Comparison of ENCODE assay signal across 8 mouse cellular contexts in genomic region chr7:24133996-24134828, GRCm38 (mm10). TPM values are rescaled to one million over a fixed set of nuclear protein-coding genes. Genes with fewer than 3 reads are reported as not detected.
DNase-seq lines count a peak whose midpoint lies in the region; ATAC-seq and TF ChIP-seq lines count a peak whose summit lies in the region.

Gene Zfp235 (plus strand): TSS chr7:24134169.

- 4% methylated on average over 32 of the region's 32 CpGs for WGBS in hindbrain, embryonic 16.5 days

- H3K27me3 ChIP-seq in hindbrain, embryonic 16.5 days (replicated peaks; ENCODE audit: control insufficient read depth, insufficient read depth, low read length): no peaks in the 10 kb centered on the region

- peak within 1 kb of the TSS; percentile 88 for H3K4me2 ChIP-seq in hindbrain, embryonic 16.5 days (ENCODE audit: low read length)

- intact Hi-C loops in left cerebral cortex, adult 2 months (cut with DNase I): loop anchor here (1.0 to 5.0 kb wide), 5 partner anchors 22 to 183 kb away; partner anchors contain the start of genes Zfp108, Zfp112 and Zfp94

- H3K9ac ChIP-seq in hindbrain, embryonic 16.5 days (ENCODE audit: low read depth, low read length): peak within 1 kb of the TSS; percentile 68

- ATAC-seq in hindbrain, embryonic 16.5 days: peak; percentile 97
- ATAC-seq in megakaryocyte, adult 5-6 weeks (ENCODE audit: poor library complexity, severe bottlenecking): peak; percentile 100

- DNase-seq in WW6 (ENCODE audit: low read depth, low spot score): peak; percentile 56
- peak; percentile 62 to 78 for DNase-seq in cerebellum, postnatal 4 days (ENCODE audit: low spot score in 2 of 2)
- peak; percentile 89 for DNase-seq in gastrocnemius, adult 18-20 months (ENCODE audit: low spot score)
- DNase-seq in left cerebral cortex, adult 2 months (ENCODE audit: extremely low spot score in 1 of 2, low spot score in 2 of 2): peak; percentile 89 to 90
- peak; percentile 91 to 95 for DNase-seq in right cerebral cortex, adult 2 months (ENCODE audit: low spot score in 2 of 2)
- peak; percentile 85 for DNase-seq in urinary bladder, postnatal 14 days (ENCODE audit: low spot score)

- peak within 1 kb of the TSS; percentile 55 for H3K4me3 ChIP-seq in hindbrain, embryonic 16.5 days (ENCODE audit: low read length)
- peak within 1 kb of the TSS; percentile 94 for H3K4me3 ChIP-seq in left cerebral cortex, adult 2 months

- TF ChIP-seq CTCF in left cerebral cortex, adult 2 months (IDR thresholded peaks at IDR 0.05): no peak

- H3K9me3 ChIP-seq in hindbrain, embryonic 16.5 days (ENCODE audit: control insufficient read depth, low read length): no peaks in the 10 kb centered on the region

- peaks cover 10% of the 10 kb centered on the region for H3K4me1 ChIP-seq in hindbrain, embryonic 16.5 days (ENCODE audit: control insufficient read depth, insufficient read depth, low read depth, low read length)

- H3K36me3 ChIP-seq in hindbrain, embryonic 16.5 days (ENCODE audit: control insufficient read depth, insufficient read depth, low read length): peaks cover 26% of the 10 kb centered on the region

- H3K27ac ChIP-seq in hindbrain, embryonic 16.5 days (ENCODE audit: low read depth, low read length): peak within 1 kb of the TSS; percentile 57
- H3K27ac ChIP-seq in left cerebral cortex, adult 2 months: peak within 1 kb of the TSS; percentile 86

RNA-seq across cellular contexts. Expression of gene Zfp235, which starts in this region (rescaled TPM):
- total RNA-seq in gastrocnemius, adult 18-20 months (2021): 1 to 10 TPM; 3.5 TPM
- polyA plus RNA-seq in hindbrain, embryonic 16.5 days (2015; fragmentation: Nextera tagmentation; extraction: Ambion mirVana): 23.6 and 25.0 TPM in 2 replicates
- total RNA-seq in left cerebral cortex, adult 2 months (2021): 10 to 100 TPM; 22.0 to 23.1 TPM
- 4.5 and 8.1 TPM in 2 replicates for total RNA-seq in megakaryocyte, adult 5-6 weeks (2015)
- total RNA-seq in megakaryocyte, adult 5-6 weeks (2017): 3.7 and 4.7 TPM in 2 replicates

Comparison
In these comparisons a context has a peak if more than half of its experiments do, and no peak if none do; other contexts are left out.
1. Peak in every context shown above with its lines: DNase-seq, ATAC-seq, H3K4me3 ChIP-seq and H3K27ac ChIP-seq.